Mouse (Mus musculus): Measurements from ENCODE around the gene Sfn.

DNA sequence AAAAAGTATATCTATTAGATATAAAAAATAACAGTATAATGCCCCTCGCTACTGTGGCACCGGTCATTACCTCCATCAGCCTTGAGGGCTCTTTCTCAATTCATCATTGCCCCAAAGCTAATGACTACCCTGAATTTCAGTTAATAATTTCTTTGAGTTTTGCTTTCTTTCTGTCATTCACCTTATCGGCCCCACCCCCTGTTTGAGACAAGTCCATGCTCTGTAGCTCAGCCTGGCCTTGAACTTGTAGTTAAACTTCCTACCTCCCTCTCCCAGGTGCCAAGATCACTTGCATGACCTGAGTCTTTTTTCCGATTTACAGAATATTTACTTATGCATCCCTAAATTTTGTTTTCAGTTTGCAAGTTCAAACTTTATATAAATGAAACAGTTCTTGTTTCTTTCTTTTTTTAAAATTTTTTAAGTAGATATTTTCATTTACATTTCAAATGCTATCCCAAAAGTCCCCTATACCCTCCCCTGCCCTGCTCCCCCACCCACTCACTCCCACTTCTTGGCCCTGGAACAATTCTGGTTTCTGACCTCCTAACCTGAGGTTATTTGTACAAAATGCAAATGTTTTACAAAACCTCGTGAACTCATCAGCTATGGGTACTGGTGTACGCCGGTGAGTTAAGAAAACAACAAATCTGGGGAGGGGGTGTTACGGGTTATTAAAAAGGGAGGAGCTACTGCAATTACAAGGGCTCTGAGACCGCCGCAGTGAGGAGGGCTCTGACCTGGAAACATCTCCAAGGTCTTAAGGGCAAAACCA is 32.5 kb downstream of the Sfn start:
- TF ChIP-seq TAL1 (IDR thresholded peaks at IDR 0.05; ENCODE audit: low read length) (no peak), GATA1 (IDR thresholded peaks at IDR 0.05; ENCODE audit: low read length) (no peak)
